Comparison of ENCODE assay signal across 8 mouse cellular contexts in the genomic region with DNA sequence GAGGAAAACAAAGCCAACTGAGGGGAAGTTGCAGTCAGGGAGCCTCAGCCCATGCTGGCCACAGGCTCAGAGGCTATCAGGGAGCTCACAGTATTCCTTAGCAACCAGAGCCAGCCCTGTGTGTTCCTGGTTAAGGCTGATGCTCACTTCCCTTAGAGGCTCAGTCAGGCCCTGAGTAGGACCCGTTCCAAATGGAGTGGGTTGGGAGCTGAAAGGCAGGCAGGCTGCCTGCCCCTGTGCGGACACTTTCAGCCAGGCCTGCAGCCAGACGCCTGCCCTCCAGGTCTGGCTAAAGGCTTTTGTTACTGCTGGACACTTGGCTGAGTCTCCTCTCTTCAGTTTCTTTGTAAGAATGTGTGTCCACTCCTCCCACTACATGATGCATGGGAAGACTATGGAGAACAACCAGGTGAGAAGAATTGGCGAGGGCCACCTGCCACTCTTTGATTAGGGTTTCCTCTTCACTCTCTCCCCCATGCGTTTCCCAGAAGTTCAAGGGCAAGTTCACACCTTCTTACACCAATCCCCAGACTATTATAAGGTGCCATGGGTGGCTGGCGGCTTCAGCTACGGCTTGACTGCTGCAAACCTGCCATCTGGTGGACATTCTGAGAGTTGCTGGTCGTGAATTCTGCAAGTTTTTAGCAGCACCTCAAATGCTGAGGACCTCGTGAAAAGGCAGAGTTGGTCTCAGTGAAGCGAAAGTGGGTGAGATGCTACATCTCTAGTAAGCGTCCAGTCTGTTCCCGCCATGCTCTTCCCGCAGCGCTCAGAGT. TPM values are rescaled to one million over a fixed set of nuclear protein-coding genes. Genes with fewer than 3 reads are reported as not detected.
DNase-seq lines count a peak whose midpoint lies in the region; ATAC-seq and TF ChIP-seq lines count a peak whose summit lies in the region.

No protein-coding gene starts in this region.

- H3K9me3 ChIP-seq in ES-E14 (ENCODE audit: control insufficient read depth, insufficient read depth, low read depth, low read length) = no peaks in the 10 kb centered on the region
- no peaks in the 10 kb centered on the region for H3K9me3 ChIP-seq in heart, embryonic 15.5 days (replicated peaks)

- 0 out of 2 replicates have a peak, but pooled peaks have one; percentile 34 for ATAC-seq in erythroid progenitor cell, adult 5-6 weeks (replicated peaks; ENCODE audit: low FRiP score, poor library complexity, severe bottlenecking)
- ATAC-seq in heart, embryonic 15.5 days (replicated peaks; ENCODE audit: insufficient number of reproducible peaks, insufficient read depth, low FRiP score, low read depth) = no peak

- no peaks in the 10 kb centered on the region for H3K27me3 ChIP-seq in heart, embryonic 15.5 days

- H3K36me3 ChIP-seq in ES-E14 (ENCODE audit: control insufficient read depth, insufficient read depth, low read length, poor library complexity, severe bottlenecking) = no peaks in the 10 kb centered on the region
- H3K36me3 ChIP-seq in heart, embryonic 15.5 days = no peaks in the 10 kb centered on the region

- peak; percentile 74 for DNase-seq in ES-E14 (ENCODE audit: low read depth, low spot score)
- DNase-seq in kidney, postnatal 4 days = peak; percentile 83 to 84
- DNase-seq in lung, postnatal 10 days = peak; percentile 82
- DNase-seq in right cerebral cortex, postnatal 10 days (ENCODE audit: low spot score in 2 of 2) = peak; percentile 76 to 84
- peak; percentile 38 for DNase-seq in yolk sac, embryonic 10.5 days (ENCODE audit: low spot score)

- peak; percentile 69 for TF ChIP-seq CTCF in bone marrow macrophage, adult 2 months (IDR thresholded peaks at IDR 0.05; ENCODE audit: low read depth, low read length)

- H3K27ac ChIP-seq in ES-E14 (ENCODE audit: insufficient read depth, low read depth, low read length, poor library complexity, severe bottlenecking) = no peak overlapping the region
- no peak overlapping the region for H3K27ac ChIP-seq in bone marrow macrophage, adult 2 months (ENCODE audit: insufficient read depth, low read depth, low read length)
- no peak overlapping the region for H3K27ac ChIP-seq in heart, embryonic 15.5 days

- no peaks in the 10 kb centered on the region for H3K4me1 ChIP-seq in ES-E14 (ENCODE audit: control insufficient read depth in 2 of 2, insufficient read depth in 2 of 2, low read length in 2 of 2, poor library complexity in 1 of 2)
- no peaks in the 10 kb centered on the region for H3K4me1 ChIP-seq in bone marrow macrophage, adult 2 months (ENCODE audit: control insufficient read depth, insufficient read depth, low read length)
- H3K4me1 ChIP-seq in heart, embryonic 15.5 days (replicated peaks) = 0 out of 2 replicates have a peak, but pooled peaks cover 3% of the 10 kb centered on the region

- no peak for TF ChIP-seq POLR2A in bone marrow macrophage, adult 2 months (IDR thresholded peaks at IDR 0.05; ENCODE audit: borderline replicate concordance, low read depth, low read length)

- in situ Hi-C loops in ES-E14 (cut with MboI; ENCODE audit: low sequenced_read_pairs in 2 of 2, unreplicated experiment in 2 of 2) = loop anchor here (25.0 kb wide), 1 partner anchor 124 kb away; a partner anchor contains a TSS

- 0 out of 2 replicates have a peak overlapping the region, but pooled peaks have one; percentile 1 for H3K4me2 ChIP-seq in heart, embryonic 15.5 days

- H3K4me3 ChIP-seq in ES-E14 (ENCODE audit: insufficient read depth in 1 of 2, low read depth in 1 of 2, low read length in 2 of 2, poor library complexity in 1 of 2, severe bottlenecking in 1 of 2) = no peak overlapping the region
- no peak overlapping the region for H3K4me3 ChIP-seq in bone marrow macrophage, adult 2 months (ENCODE audit: insufficient read depth, low read length)
- no peak overlapping the region for H3K4me3 ChIP-seq in heart, embryonic 15.5 days

- 13% methylated on average over 14 of the region's 14 CpGs for WGBS in heart, embryonic 15.5 days

- no peak overlapping the region for H3K9ac ChIP-seq in ES-E14 (ENCODE audit: insufficient read depth, low read depth, low read length, poor library complexity, severe bottlenecking)
- no peak overlapping the region for H3K9ac ChIP-seq in heart, embryonic 15.5 days

TF ChIP-seq in ES-E14, 5 proteins besides CTCF, POLR2A, EP300 and RAD21:
- TF ChIP-seq ZC3H11A (IDR thresholded peaks at IDR 0.05; ENCODE audit: borderline replicate concordance, low read depth, low read length) (peak; percentile 83), HCFC1 (IDR thresholded peaks at IDR 0.05; ENCODE audit: borderline replicate concordance, insufficient read depth, low read length) (no peak), CHD2 (IDR thresholded peaks at IDR 0.05; ENCODE audit: low read depth, low read length) (no peak), ZNF384 (IDR thresholded peaks at IDR 0.05; ENCODE audit: low read depth, low read length) (no peak)

RNA-seq across cellular contexts. Expression of a gene that starts 9.6 kb away (rescaled TPM):
- total RNA-seq in ES-E14 (2012; rRNA removed) = not detected in 2 replicates
- polyA plus RNA-seq in bone marrow macrophage, adult 2 months (2012; ENCODE audit: insufficient read depth, insufficient read length, missing spikeins) = not detected in 2 replicates
- not detected in 2 replicates for total RNA-seq in erythroid progenitor cell, adult 5-6 weeks (2015; ENCODE audit: low replicate concordance)
- total RNA-seq in erythroid progenitor cell, adult 5-6 weeks (2017; ENCODE audit: low replicate concordance) = not detected in 2 replicates
- polyA plus RNA-seq in heart, embryonic 15.5 days (2015; fragmentation: Nextera tagmentation; extraction: Ambion mirVana) = not detected in 2 replicates

RNA-seq across cellular contexts. Expression of a gene that starts 14.4 kb away (rescaled TPM):
- total RNA-seq in ES-E14 (2012; rRNA removed) = 4.0 and 6.3 TPM in 2 replicates
- polyA plus RNA-seq in bone marrow macrophage, adult 2 months (2012; ENCODE audit: insufficient read depth, insufficient read length, missing spikeins) = 0.12 and 0.84 TPM in 2 replicates
- total RNA-seq in erythroid progenitor cell, adult 5-6 weeks (2015; ENCODE audit: low replicate concordance) = 0.36 and 7.1 TPM in 2 replicates
- not detected in 2 replicates for total RNA-seq in erythroid progenitor cell, adult 5-6 weeks (2017; ENCODE audit: low replicate concordance)
- 8.1 and 12.3 TPM in 2 replicates for polyA plus RNA-seq in heart, embryonic 15.5 days (2015; fragmentation: Nextera tagmentation; extraction: Ambion mirVana)

RNA-seq across cellular contexts. Expression of a gene that starts 20.9 kb away (rescaled TPM):
- total RNA-seq in ES-E14 (2012; rRNA removed) = 0.09 TPM in 1 of 2 replicates, not detected in the other
- 0.33 TPM in 1 of 2 replicates, not detected in the other for polyA plus RNA-seq in bone marrow macrophage, adult 2 months (2012; ENCODE audit: insufficient read depth, insufficient read length, missing spikeins)
- total RNA-seq in erythroid progenitor cell, adult 5-6 weeks (2015; ENCODE audit: low replicate concordance) = not detected in 2 replicates
- total RNA-seq in erythroid progenitor cell, adult 5-6 weeks (2017; ENCODE audit: low replicate concordance) = not detected in 2 replicates
- not detected in 2 replicates for polyA plus RNA-seq in heart, embryonic 15.5 days (2015; fragmentation: Nextera tagmentation; extraction: Ambion mirVana)

RNA-seq across cellular contexts. Expression of a gene that starts 37.2 kb away (rescaled TPM):
- not detected in 2 replicates for total RNA-seq in ES-E14 (2012; rRNA removed)
- polyA plus RNA-seq in bone marrow macrophage, adult 2 months (2012; ENCODE audit: insufficient read depth, insufficient read length, missing spikeins) = not detected in 2 replicates
- not detected in 2 replicates for total RNA-seq in erythroid progenitor cell, adult 5-6 weeks (2015; ENCODE audit: low replicate concordance)
- not detected in 2 replicates for total RNA-seq in erythroid progenitor cell, adult 5-6 weeks (2017; ENCODE audit: low replicate concordance)
- not detected in 2 replicates for polyA plus RNA-seq in heart, embryonic 15.5 days (2015; fragmentation: Nextera tagmentation; extraction: Ambion mirVana)
